Mouse (Mus musculus): ENCODE results near the gene Ptcd2. TPM values are rescaled to one million over a fixed set of nuclear protein-coding genes. Genes with fewer than 3 reads are reported as not detected.
"Not testable (repeated sequence)": the region's sequence is repeated elsewhere in the genome, so short reads cannot be mapped to it uniquely, and the experiment has no call there.

The Ptcd2 gene
- polyA plus RNA-seq, 1 experiment from 2014 or later, result 56.6 TPM

GRCm38 (mm10) chr13:99341504-99341903, 3.0 kb downstream of the Ptcd2 start:
- Histone ChIP-seq H3K4me3 (ENCODE audit: low read length) (no peak overlapping the region), H3K4me1 (ENCODE audit: insufficient read depth, low read length) (peaks cover 16% of the 10 kb centered on the region), H3K4me2 (replicated peaks; ENCODE audit: low read depth, low read length) (no peak overlapping the region), H3K27ac (ENCODE audit: low read length) (no peak overlapping the region), H3K9me3 (ENCODE audit: low read length) (no peaks in the 10 kb centered on the region), H3K27me3 (ENCODE audit: insufficient read depth, low read length) (no peaks in the 10 kb centered on the region), H3K9ac (replicated peaks; ENCODE audit: low read length) (no peak overlapping the region), H3K36me3 (ENCODE audit: insufficient read depth, low read length) (peaks cover 46% of the 10 kb centered on the region)
- no peak for ATAC-seq (ENCODE audit: low FRiP score, low TSS enrichment)
- 92% methylated on average over 6 of the region's 6 CpGs for WGBS

- WGBS, result 78% methylated on average over 6 of the region's 6 CpGs
- no peak overlapping the region for H3K9ac ChIP-seq (replicated peaks; ENCODE audit: low read length)
- H3K4me2 ChIP-seq (replicated peaks; ENCODE audit: low read depth, low read length), result no peak overlapping the region
- no peak overlapping the region for H3K27ac ChIP-seq (ENCODE audit: low read length)
- H3K4me1 ChIP-seq (ENCODE audit: insufficient read depth, low read length), result no peaks in the 10 kb centered on the region
- H3K4me3 ChIP-seq (ENCODE audit: low read length), result no peak overlapping the region
- H3K9me3 ChIP-seq (ENCODE audit: low read length), result no peaks in the 10 kb centered on the region
- no peaks in the 10 kb centered on the region for H3K27me3 ChIP-seq (ENCODE audit: insufficient read depth, low read length)
- ATAC-seq (ENCODE audit: low FRiP score, low TSS enrichment), result no peak
- H3K36me3 ChIP-seq (ENCODE audit: insufficient read depth, low read length), result peaks cover 61% of the 10 kb centered on the region
Observed at GRCm38 (mm10) chr13:99337510-99337909, 7.0 kb downstream of the Ptcd2 start.

GRCm38 (mm10) chr13:99331255-99331654, 13.2 kb downstream of the Ptcd2 start:
- Histone ChIP-seq H3K27ac (ENCODE audit: low read length) (no peak overlapping the region), H3K9me3 (ENCODE audit: low read length) (no peaks in the 10 kb centered on the region), H3K4me2 (replicated peaks; ENCODE audit: low read depth, low read length) (no peak overlapping the region), H3K36me3 (ENCODE audit: insufficient read depth, low read length) (peaks cover 63% of the 10 kb centered on the region), H3K4me3 (ENCODE audit: low read length) (no peak overlapping the region), H3K27me3 (ENCODE audit: insufficient read depth, low read length) (no peaks in the 10 kb centered on the region), H3K4me1 (ENCODE audit: insufficient read depth, low read length) (no peaks in the 10 kb centered on the region), H3K9ac (replicated peaks; ENCODE audit: low read length) (no peak overlapping the region)
- WGBS, result 73% methylated on average over 4 of the region's 4 CpGs
- ATAC-seq (ENCODE audit: low FRiP score, low TSS enrichment), result no peak

- not testable (repeated sequence) for H3K27ac ChIP-seq (ENCODE audit: low read length); H3K9me3 ChIP-seq (ENCODE audit: low read length); H3K4me3 ChIP-seq (ENCODE audit: low read length); H3K9ac ChIP-seq (replicated peaks; ENCODE audit: low read length); H3K4me1 ChIP-seq (ENCODE audit: insufficient read depth, low read length); H3K4me2 ChIP-seq (replicated peaks; ENCODE audit: low read depth, low read length); ATAC-seq (ENCODE audit: low FRiP score, low TSS enrichment); H3K27me3 ChIP-seq (ENCODE audit: insufficient read depth, low read length)
- WGBS, result 86% methylated on average over 8 of the region's 8 CpGs
- peaks cover 60% of the 10 kb centered on the region for H3K36me3 ChIP-seq (ENCODE audit: insufficient read depth, low read length)
Observed at GRCm38 (mm10) chr13:99324337-99324685, 20.2 kb downstream of the Ptcd2 start.

- Histone ChIP-seq H3K9me3 (ENCODE audit: low read length) (no peaks in the 10 kb centered on the region), H3K27me3 (ENCODE audit: insufficient read depth, low read length) (no peaks in the 10 kb centered on the region), H3K4me3 (ENCODE audit: low read length) (no peak overlapping the region), H3K27ac (ENCODE audit: low read length) (no peak overlapping the region), H3K9ac (replicated peaks; ENCODE audit: low read length) (no peak overlapping the region), H3K4me2 (replicated peaks; ENCODE audit: low read depth, low read length) (no peak overlapping the region), H3K36me3 (ENCODE audit: insufficient read depth, low read length) (peaks cover 60% of the 10 kb centered on the region), H3K4me1 (ENCODE audit: insufficient read depth, low read length) (no peaks in the 10 kb centered on the region)
- 80% methylated on average over 7 of the region's 7 CpGs for WGBS
- ATAC-seq (ENCODE audit: low FRiP score, low TSS enrichment), result 0 out of 2 replicates have a peak, but pooled peaks have one; percentile 35
Observed at GRCm38 (mm10) chr13:99323632-99324336, 20.7 kb downstream of the Ptcd2 start.

GRCm38 (mm10) chr13:99322915-99323314, 21.6 kb downstream of the Ptcd2 start:
- H3K4me2 ChIP-seq (replicated peaks; ENCODE audit: low read depth, low read length), result not testable (repeated sequence)

GRCm38 (mm10) chr13:99320453-99320852, 24.1 kb downstream of the Ptcd2 start:
- no peak overlapping the region for H3K27ac ChIP-seq (ENCODE audit: low read length)
- peaks cover 39% of the 10 kb centered on the region for H3K36me3 ChIP-seq (ENCODE audit: insufficient read depth, low read length)
- no peaks in the 10 kb centered on the region for H3K27me3 ChIP-seq (ENCODE audit: insufficient read depth, low read length)
- H3K4me3 ChIP-seq (ENCODE audit: low read length), result no peak overlapping the region
- 81% methylated on average over 7 of the region's 7 CpGs for WGBS
- no peak overlapping the region for H3K4me2 ChIP-seq (replicated peaks; ENCODE audit: low read depth, low read length)
- no peak overlapping the region for H3K9ac ChIP-seq (replicated peaks; ENCODE audit: low read length)
- no peaks in the 10 kb centered on the region for H3K4me1 ChIP-seq (ENCODE audit: insufficient read depth, low read length)
- H3K9me3 ChIP-seq (ENCODE audit: low read length), result no peaks in the 10 kb centered on the region
- no peak for ATAC-seq (ENCODE audit: low FRiP score, low TSS enrichment)

More at GRCm38 (mm10) chr13:99322915-99323314, 21.6 kb downstream of the Ptcd2 start:
- H3K27ac ChIP-seq (ENCODE audit: low read length); H3K4me3 ChIP-seq (ENCODE audit: low read length); H3K9me3 ChIP-seq (ENCODE audit: low read length); H3K4me1 ChIP-seq (ENCODE audit: insufficient read depth, low read length); H3K27me3 ChIP-seq (ENCODE audit: insufficient read depth, low read length); ATAC-seq (ENCODE audit: low FRiP score, low TSS enrichment); H3K9ac ChIP-seq (replicated peaks; ENCODE audit: low read length): not testable (repeated sequence)
- peaks cover 58% of the 10 kb centered on the region for H3K36me3 ChIP-seq (ENCODE audit: insufficient read depth, low read length)
- 94% methylated on average over 11 of the region's 13 CpGs for whole genome bisulfite sequencing

- no peaks in the 10 kb centered on the region for H3K9me3 ChIP-seq (ENCODE audit: low read length)
- no peak overlapping the region for H3K9ac ChIP-seq (replicated peaks; ENCODE audit: low read length)
- H3K4me1 ChIP-seq (ENCODE audit: insufficient read depth, low read length), result no peaks in the 10 kb centered on the region
- 52% methylated on average over 4 of the region's 4 CpGs for WGBS
- no peaks in the 10 kb centered on the region for H3K27me3 ChIP-seq (ENCODE audit: insufficient read depth, low read length)
- H3K4me2 ChIP-seq (replicated peaks; ENCODE audit: low read depth, low read length), result no peak overlapping the region
- ATAC-seq (ENCODE audit: low FRiP score, low TSS enrichment), result no peak
- no peak overlapping the region for H3K27ac ChIP-seq (ENCODE audit: low read length)
- peaks cover 22% of the 10 kb centered on the region for H3K36me3 ChIP-seq (ENCODE audit: insufficient read depth, low read length)
- no peak overlapping the region for H3K4me3 ChIP-seq (ENCODE audit: low read length)
Observed at GRCm38 (mm10) chr13:99317058-99317457, 27.4 kb downstream of the Ptcd2 start.

- H3K4me2 ChIP-seq (replicated peaks; ENCODE audit: low read depth, low read length), result no peak overlapping the region
- peaks cover 21% of the 10 kb centered on the region for H3K36me3 ChIP-seq (ENCODE audit: insufficient read depth, low read length)
- no peak overlapping the region for H3K9ac ChIP-seq (replicated peaks; ENCODE audit: low read length)
- ATAC-seq (ENCODE audit: low FRiP score, low TSS enrichment), result no peak
- H3K27me3 ChIP-seq (ENCODE audit: insufficient read depth, low read length), result no peaks in the 10 kb centered on the region
- no peak overlapping the region for H3K27ac ChIP-seq (ENCODE audit: low read length)
- H3K9me3 ChIP-seq (ENCODE audit: low read length), result no peaks in the 10 kb centered on the region
- no peaks in the 10 kb centered on the region for H3K4me1 ChIP-seq (ENCODE audit: insufficient read depth, low read length)
- 89% methylated on average over 6 of the region's 6 CpGs for WGBS
- H3K4me3 ChIP-seq (ENCODE audit: low read length), result no peak overlapping the region
Observed at GRCm38 (mm10) chr13:99316366-99316765, 28.1 kb downstream of the Ptcd2 start.

GRCm38 (mm10) chr13:99314657-99315181, 29.8 kb downstream of the Ptcd2 start:
- Histone ChIP-seq H3K36me3 (ENCODE audit: insufficient read depth, low read length) (peaks cover 6% of the 10 kb centered on the region), H3K4me2 (replicated peaks; ENCODE audit: low read depth, low read length) (no peak overlapping the region), H3K9me3 (ENCODE audit: low read length) (no peaks in the 10 kb centered on the region), H3K4me1 (ENCODE audit: insufficient read depth, low read length) (no peaks in the 10 kb centered on the region), H3K4me3 (ENCODE audit: low read length) (no peak overlapping the region), H3K27ac (ENCODE audit: low read length) (no peak overlapping the region), H3K27me3 (ENCODE audit: insufficient read depth, low read length) (no peaks in the 10 kb centered on the region), H3K9ac (replicated peaks; ENCODE audit: low read length) (no peak overlapping the region)
- ATAC-seq (ENCODE audit: low FRiP score, low TSS enrichment), result no peak
- WGBS, result 42% methylated on average over 15 of the region's 15 CpGs

All from kidney, embryonic 16.5 days (tissue).